Mouse (Mus musculus): ENCODE data around the gene Olfr544. TPM values are rescaled to one million over a fixed set of nuclear protein-coding genes. Genes with fewer than 3 reads are reported as not detected.
"Not testable (repeated sequence)": the region's sequence is repeated elsewhere in the genome, so short reads cannot be mapped to it uniquely, and the experiment has no call there.

Olfr544 gene
- polyA plus RNA-seq, 1 experiment, result not detected

GRCm38 (mm10) chr7:102499473-102499872, 11.4 kb upstream of the Olfr544 start, which contains the start of gene Olfr545:
TSS of gene Olfr545 (minus strand) at chr7:102499573.
- H3K4me1 ChIP-seq (ENCODE audit: control insufficient read depth, insufficient read depth, insufficient read length), result no peaks in the 10 kb centered on the region
- H3K27ac ChIP-seq (ENCODE audit: insufficient read depth, low read length), result no peak within 1 kb of the TSS
- H3K36me3 ChIP-seq (ENCODE audit: control insufficient read depth, insufficient read depth, low read length), result no peaks in the 10 kb centered on the region
- no peaks in the 10 kb centered on the region for H3K27me3 ChIP-seq (ENCODE audit: control insufficient read depth, insufficient read depth, low read length)
- no peak for DNase-seq (ENCODE audit: low read depth in 1 of 2, low spot score in 2 of 2)
- WGBS, result 79% methylated on average over 3 of the region's 3 CpGs
- H3K4me3 ChIP-seq (ENCODE audit: extremely low read depth, insufficient read depth, insufficient read length), result no peak within 1 kb of the TSS
- TF ChIP-seq CTCF (IDR thresholded peaks at IDR 0.05; ENCODE audit: extremely low read depth, insufficient read depth, insufficient read length, insufficient replicate concordance), result no peak
- TF ChIP-seq POLR2A (IDR thresholded peaks at IDR 0.05; ENCODE audit: low read depth, low read length), result no peak

DNA sequence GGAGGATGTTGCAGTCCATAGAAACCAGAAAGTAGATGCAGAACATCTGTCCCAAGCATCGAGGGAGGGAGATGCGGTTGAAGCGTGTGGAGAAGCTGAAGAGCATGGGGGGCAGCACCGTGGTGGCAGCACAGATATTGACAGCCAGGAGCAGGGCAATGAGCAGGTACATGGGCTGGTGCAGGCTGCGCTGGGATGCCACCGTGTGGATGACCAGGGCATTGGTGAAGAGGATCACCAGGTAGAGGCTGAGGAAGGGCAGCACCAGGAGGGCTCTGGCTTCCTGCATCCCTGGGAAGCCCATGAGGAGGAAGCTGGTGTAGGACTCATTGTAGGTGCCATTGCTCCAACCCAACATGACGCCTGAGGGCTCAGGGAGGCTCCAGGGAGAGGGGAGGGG, 6.3 kb upstream of the Olfr544 start:
- H3K4me1 ChIP-seq (ENCODE audit: control insufficient read depth, insufficient read depth, insufficient read length), result not testable (repeated sequence)

DNA sequence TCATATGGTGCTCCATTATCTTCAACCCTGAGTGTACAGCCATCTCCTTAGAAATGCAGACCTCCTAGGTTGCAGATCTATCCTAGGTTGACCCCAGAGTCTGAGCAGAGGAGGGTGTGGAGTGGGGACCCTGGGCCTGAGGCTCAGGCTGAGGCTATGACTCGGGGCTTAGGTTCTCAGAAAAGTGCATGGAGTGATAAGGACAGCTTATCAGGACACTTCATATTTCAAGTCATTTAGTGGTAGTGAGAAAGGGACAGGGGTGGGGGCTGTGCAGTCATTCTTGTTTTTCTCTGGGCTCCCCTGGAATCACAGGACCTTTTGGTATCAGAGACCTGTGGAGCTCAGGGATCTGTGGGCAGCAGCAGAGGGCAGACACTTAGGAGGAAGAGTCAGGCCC, 2.0 kb downstream of the Olfr544 start:
- H3K36me3 ChIP-seq (ENCODE audit: control insufficient read depth, insufficient read depth, low read length), result no peaks in the 10 kb centered on the region
- H3K4me1 ChIP-seq (ENCODE audit: control insufficient read depth, insufficient read depth, insufficient read length), result no peaks in the 10 kb centered on the region
- no peak overlapping the region for H3K27ac ChIP-seq (ENCODE audit: insufficient read depth, low read length)
- no peak for DNase-seq (ENCODE audit: low read depth in 1 of 2, low spot score in 2 of 2)
- no peak overlapping the region for H3K4me3 ChIP-seq (ENCODE audit: extremely low read depth, insufficient read depth, insufficient read length)
- no peaks in the 10 kb centered on the region for H3K27me3 ChIP-seq (ENCODE audit: control insufficient read depth, insufficient read depth, low read length)
- 62% methylated on average over 1 of the region's 1 CpGs for WGBS
- TF ChIP-seq CTCF (IDR thresholded peaks at IDR 0.05; ENCODE audit: extremely low read depth, insufficient read depth, insufficient read length, insufficient replicate concordance) (no peak), POLR2A (IDR thresholded peaks at IDR 0.05; ENCODE audit: low read depth, low read length) (no peak)

More for the DNA sequence above, 6.3 kb upstream of the Olfr544 start:
- H3K36me3 ChIP-seq (ENCODE audit: control insufficient read depth, insufficient read depth, low read length); H3K27me3 ChIP-seq (ENCODE audit: control insufficient read depth, insufficient read depth, low read length); H3K27ac ChIP-seq (ENCODE audit: insufficient read depth, low read length); H3K4me3 ChIP-seq (ENCODE audit: extremely low read depth, insufficient read depth, insufficient read length); DNase-seq (ENCODE audit: low read depth in 1 of 2, low spot score in 2 of 2): not testable (repeated sequence)
- 66% methylated on average over 7 of the region's 7 CpGs for WGBS

- DNase-seq (ENCODE audit: low read depth in 1 of 2, low spot score in 2 of 2); H3K4me1 ChIP-seq (ENCODE audit: control insufficient read depth, insufficient read depth, insufficient read length): not testable (repeated sequence)
Measured at GRCm38 (mm10) chr7:102484766-102485165, 3.3 kb downstream of the Olfr544 start.

DNA sequence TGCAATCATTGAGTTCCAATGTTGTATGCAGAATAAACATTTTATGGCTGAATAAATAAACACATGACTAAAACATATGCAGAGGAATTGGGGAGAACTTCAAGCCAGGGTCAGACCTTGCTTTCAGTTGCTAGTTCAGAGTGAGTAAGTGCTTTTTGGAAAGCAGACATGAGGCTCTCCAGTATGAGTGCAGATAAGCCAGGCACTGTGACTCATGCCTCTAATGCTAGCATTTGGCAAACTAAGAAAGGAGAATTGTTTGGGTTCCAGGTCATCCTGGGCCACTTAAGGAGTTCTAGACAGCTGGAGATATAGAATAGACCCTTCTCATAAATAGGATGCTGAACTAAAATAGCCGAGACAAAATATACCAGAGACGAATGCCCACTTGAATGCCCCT, 4.4 kb downstream of the Olfr544 start:
- H3K4me1 ChIP-seq (ENCODE audit: control insufficient read depth, insufficient read depth, insufficient read length), result no peaks in the 10 kb centered on the region
- no peaks in the 10 kb centered on the region for H3K36me3 ChIP-seq (ENCODE audit: control insufficient read depth, insufficient read depth, low read length)
- whole genome bisulfite sequencing, result 83% methylated on average over 2 of the region's 2 CpGs
- TF ChIP-seq CTCF (IDR thresholded peaks at IDR 0.05; ENCODE audit: extremely low read depth, insufficient read depth, insufficient read length, insufficient replicate concordance), result no peak
- TF ChIP-seq POLR2A (IDR thresholded peaks at IDR 0.05; ENCODE audit: low read depth, low read length), result no peak
- no peaks in the 10 kb centered on the region for H3K27me3 ChIP-seq (ENCODE audit: control insufficient read depth, insufficient read depth, low read length)
- no peak overlapping the region for H3K27ac ChIP-seq (ENCODE audit: insufficient read depth, low read length)
- no peak for DNase-seq (ENCODE audit: low read depth in 1 of 2, low spot score in 2 of 2)
- no peak overlapping the region for H3K4me3 ChIP-seq (ENCODE audit: extremely low read depth, insufficient read depth, insufficient read length)

More at GRCm38 (mm10) chr7:102484766-102485165, 3.3 kb downstream of the Olfr544 start:
- not testable (repeated sequence) for H3K27ac ChIP-seq (ENCODE audit: insufficient read depth, low read length); H3K4me3 ChIP-seq (ENCODE audit: extremely low read depth, insufficient read depth, insufficient read length); H3K36me3 ChIP-seq (ENCODE audit: control insufficient read depth, insufficient read depth, low read length); H3K27me3 ChIP-seq (ENCODE audit: control insufficient read depth, insufficient read depth, low read length)
- 67% methylated on average over 8 of the region's 8 CpGs for WGBS

DNA sequence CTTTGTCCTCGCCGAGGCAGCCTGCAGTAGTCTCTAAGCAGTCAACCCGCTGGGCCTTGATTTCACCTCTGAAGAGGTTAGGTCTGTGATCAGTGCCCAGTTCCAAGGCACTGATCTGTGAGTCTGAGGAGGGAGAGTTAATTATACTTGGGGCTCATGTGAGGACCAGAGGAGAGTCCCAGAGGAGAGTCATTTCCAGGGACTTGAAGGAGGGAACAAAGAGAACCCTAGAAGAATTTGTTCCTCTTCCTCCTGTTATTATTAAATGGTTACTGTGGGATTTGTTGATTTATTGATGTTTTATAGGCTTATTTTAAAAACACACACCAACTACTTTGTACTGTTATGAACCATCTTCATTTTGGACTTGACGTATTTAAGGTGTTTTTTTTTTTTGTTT, 6.5 kb downstream of the Olfr544 start, which contains the start of gene Olfr543:
Gene Olfr543, minus strand, starts transcription at position 101 of the 400 bp plus-strand sequence.
- no peak for DNase-seq (ENCODE audit: low read depth in 1 of 2, low spot score in 2 of 2)
- Histone ChIP-seq H3K4me1 (ENCODE audit: control insufficient read depth, insufficient read depth, insufficient read length) (no peaks in the 10 kb centered on the region), H3K27ac (ENCODE audit: insufficient read depth, low read length) (no peak within 1 kb of the TSS), H3K4me3 (ENCODE audit: extremely low read depth, insufficient read depth, insufficient read length) (no peak within 1 kb of the TSS), H3K27me3 (ENCODE audit: control insufficient read depth, insufficient read depth, low read length) (no peaks in the 10 kb centered on the region), H3K36me3 (ENCODE audit: control insufficient read depth, insufficient read depth, low read length) (no peaks in the 10 kb centered on the region)
- no peak for TF ChIP-seq CTCF (IDR thresholded peaks at IDR 0.05; ENCODE audit: extremely low read depth, insufficient read depth, insufficient read length, insufficient replicate concordance)
- TF ChIP-seq POLR2A (IDR thresholded peaks at IDR 0.05; ENCODE audit: low read depth, low read length), result no peak
- 94% methylated on average over 4 of the region's 4 CpGs for WGBS

DNA sequence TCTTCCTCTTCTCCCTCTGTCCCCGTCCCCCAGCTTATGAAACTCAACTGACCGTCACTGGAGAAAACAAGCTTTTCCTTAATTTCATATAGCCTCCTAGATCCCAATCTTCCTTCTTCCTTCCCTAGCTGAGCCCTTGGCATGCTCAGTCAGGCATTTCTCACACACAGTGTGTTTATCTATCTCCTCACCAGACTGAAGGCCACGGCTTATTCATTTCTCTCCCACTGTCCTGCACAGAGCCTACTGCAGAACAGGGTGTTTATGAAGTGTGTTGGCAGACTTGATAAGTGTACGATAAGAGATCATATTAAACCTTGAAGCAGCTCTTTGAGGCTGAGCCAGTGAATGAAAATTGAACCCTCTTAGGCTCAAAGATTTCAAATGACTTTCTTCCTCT, 7.3 kb downstream of the Olfr544 start:
- no peaks in the 10 kb centered on the region for H3K27me3 ChIP-seq (ENCODE audit: control insufficient read depth, insufficient read depth, low read length)
- H3K4me1 ChIP-seq (ENCODE audit: control insufficient read depth, insufficient read depth, insufficient read length), result no peaks in the 10 kb centered on the region
- 82% methylated on average over 4 of the region's 4 CpGs for WGBS
- no peak overlapping the region for H3K27ac ChIP-seq (ENCODE audit: insufficient read depth, low read length)
- TF ChIP-seq CTCF (IDR thresholded peaks at IDR 0.05; ENCODE audit: extremely low read depth, insufficient read depth, insufficient read length, insufficient replicate concordance) (no peak), POLR2A (IDR thresholded peaks at IDR 0.05; ENCODE audit: low read depth, low read length) (no peak)
- H3K4me3 ChIP-seq (ENCODE audit: extremely low read depth, insufficient read depth, insufficient read length), result no peak overlapping the region
- no peaks in the 10 kb centered on the region for H3K36me3 ChIP-seq (ENCODE audit: control insufficient read depth, insufficient read depth, low read length)
- DNase-seq (ENCODE audit: low read depth in 1 of 2, low spot score in 2 of 2), result no peak
